Mouse (Mus musculus) C2C12 (cell line): ENCODE results near the gene Anapc1.

Experiments
- CTCF ChIP-seq: IDR thresholded peaks from one replicate; pipeline ENCODE4 v1.5.1; 2011; ENCODE audit not compliant: control insufficient read depth, insufficient read depth, insufficient read length
- MYOD1 ChIP-seq: IDR thresholded peaks from one replicate; pipeline ENCODE4 v1.6.1; 2011; ENCODE audit warnings: low read depth; ENCODE audit not compliant: control insufficient read depth, insufficient read length

GRCm38 (mm10) chr2:128722106-128722710, 35.0 kb upstream of the Anapc1 start:
- TF ChIP-seq CTCF = no peak
- no peak for TF ChIP-seq MYOD1
